In genomic region chr16:44722666-44723065, GRCm38 (mm10) we compare ENCODE assay signal across 17 mouse cellular contexts. TPM values are rescaled to one million over a fixed set of nuclear protein-coding genes. Genes with fewer than 3 reads are reported as not detected.
DNase-seq lines count a peak whose midpoint lies in the region; ATAC-seq and TF ChIP-seq lines count a peak whose summit lies in the region.
"Had no signal": no experiment of that assay in that cellular context is flagged by ENCODE, and none has a peak within 500 bp of the region (broad histone marks: within the 10 kb centered on the region; RNA-seq: fewer than 3 reads in every experiment).

No protein-coding gene starts in this region.

- WGBS in heart, embryonic 11.5 days (ENCODE audit: insufficient replicate concordance), result 65% methylated on average over 2 of the region's 2 CpGs
- WGBS in intestine, embryonic 15.5 days, result 58% methylated on average over 2 of the region's 2 CpGs
- 86% methylated on average over 2 of the region's 2 CpGs for WGBS in intestine, postnatal 0 days
- WGBS in lung, embryonic 14.5 days, result 52% methylated on average over 2 of the region's 2 CpGs

- peaks cover 4% of the 10 kb centered on the region for H3K4me1 ChIP-seq in heart, embryonic 11.5 days (ENCODE audit: control insufficient read depth, insufficient read depth, low read length)
- H3K4me1 ChIP-seq in intestine, embryonic 15.5 days (replicated peaks), result peaks cover 9% of the 10 kb centered on the region
- H3K4me1 ChIP-seq in intestine, postnatal 0 days (replicated peaks; ENCODE audit: control insufficient read depth, insufficient read depth, low read length), result peaks cover 3% of the 10 kb centered on the region
- peaks cover 9% of the 10 kb centered on the region for H3K4me1 ChIP-seq in lung, embryonic 14.5 days (ENCODE audit: insufficient read depth)

- no peak overlapping the region for H3K9ac ChIP-seq in heart, embryonic 11.5 days (ENCODE audit: low read depth, low read length)
- H3K9ac ChIP-seq in intestine, embryonic 15.5 days, result no peak overlapping the region
- no peak overlapping the region for H3K9ac ChIP-seq in intestine, postnatal 0 days (ENCODE audit: low read depth, low read length)
- no peak overlapping the region for H3K9ac ChIP-seq in lung, embryonic 14.5 days
- H3K9ac ChIP-seq: forebrain, postnatal 0 days had no signal

- H3K9me3 ChIP-seq in heart, embryonic 11.5 days (replicated peaks; ENCODE audit: control insufficient read depth, low read length), result no peaks in the 10 kb centered on the region
- H3K9me3 ChIP-seq in intestine, embryonic 15.5 days, result no peaks in the 10 kb centered on the region
- H3K9me3 ChIP-seq in intestine, postnatal 0 days (ENCODE audit: control insufficient read depth), result no peaks in the 10 kb centered on the region
- H3K9me3 ChIP-seq in lung, embryonic 14.5 days (ENCODE audit: low read depth, low read length), result no peaks in the 10 kb centered on the region

- no peak for ATAC-seq in heart, embryonic 11.5 days (replicated peaks; ENCODE audit: insufficient number of reproducible peaks, low FRiP score, low TSS enrichment)
- no peak for ATAC-seq in intestine, embryonic 15.5 days
- ATAC-seq in intestine, postnatal 0 days, result no peak
- no peak for ATAC-seq in lung, embryonic 14.5 days (ENCODE audit: insufficient read depth)
- ATAC-seq: forebrain, postnatal 0 days; hindbrain, postnatal 0 days had no signal

- DNase-seq in heart, adult 9 months (ENCODE audit: low spot score in 2 of 2), result no peak
- peak; percentile 72 for DNase-seq in lung, embryonic 14.5 days
- DNase-seq in lung, adult 18-20 months, result no peak
- DNase-seq in kidney, postnatal 14 days, result peak; percentile 58
- DNase-seq in thymus, postnatal 36 days, result no peak
- DNase-seq: cerebellum, postnatal 36 days; forebrain, postnatal 0 days; gastrocnemius, adult 2 months; heart, postnatal 14 days; lung, postnatal 4 days had no signal

- no peaks in the 10 kb centered on the region for H3K27me3 ChIP-seq in heart, embryonic 11.5 days (ENCODE audit: control insufficient read depth, insufficient read depth, low read length)
- no peaks in the 10 kb centered on the region for H3K27me3 ChIP-seq in intestine, embryonic 15.5 days (replicated peaks)
- no peaks in the 10 kb centered on the region for H3K27me3 ChIP-seq in intestine, postnatal 0 days (replicated peaks; ENCODE audit: control insufficient read depth, insufficient read depth, low read length)
- no peaks in the 10 kb centered on the region for H3K27me3 ChIP-seq in lung, embryonic 14.5 days (ENCODE audit: insufficient read depth, low read length)

- H3K4me3 ChIP-seq in heart, embryonic 11.5 days (ENCODE audit: low read depth, low read length), result no peak overlapping the region
- H3K4me3 ChIP-seq in intestine, embryonic 15.5 days (replicated peaks), result no peak overlapping the region
- no peak overlapping the region for H3K4me3 ChIP-seq in intestine, postnatal 0 days (ENCODE audit: low read depth, low read length)
- no peak overlapping the region for H3K4me3 ChIP-seq in lung, embryonic 14.5 days (ENCODE audit: low read depth, low read length)
- H3K4me3 ChIP-seq: layer of hippocampus, adult 2 months had no signal

- H3K36me3 ChIP-seq in heart, embryonic 11.5 days (ENCODE audit: control insufficient read depth, insufficient read depth, low read length), result 0 out of 2 replicates have a peak, but pooled peaks cover 3% of the 10 kb centered on the region
- H3K36me3 ChIP-seq in intestine, embryonic 15.5 days, result peaks cover 5% of the 10 kb centered on the region; the same call in 1 of the 2 replicates
- peaks cover 3% of the 10 kb centered on the region; the same call in 1 of the 2 replicates for H3K36me3 ChIP-seq in intestine, postnatal 0 days (ENCODE audit: control insufficient read depth, insufficient read depth)
- H3K36me3 ChIP-seq in lung, embryonic 14.5 days (ENCODE audit: insufficient read depth), result peaks cover 19% of the 10 kb centered on the region

- H3K27ac ChIP-seq in heart, embryonic 11.5 days (ENCODE audit: low read depth, low read length), result no peak overlapping the region
- H3K27ac ChIP-seq in intestine, embryonic 15.5 days, result 0 out of 2 replicates have a peak overlapping the region, but pooled peaks have one; percentile 7
- no peak overlapping the region for H3K27ac ChIP-seq in intestine, postnatal 0 days (ENCODE audit: low read depth, low read length)
- peak overlapping the region; percentile 67; the same call in 1 of the 2 replicates for H3K27ac ChIP-seq in lung, embryonic 14.5 days (ENCODE audit: low read depth)
- H3K27ac ChIP-seq: gastrocnemius, adult 2 months; hindbrain, postnatal 0 days; layer of hippocampus, adult 2 months had no signal

- 0 out of 2 replicates have a peak overlapping the region, but pooled peaks have one; percentile 14 for H3K4me2 ChIP-seq in heart, embryonic 11.5 days
- H3K4me2 ChIP-seq in intestine, embryonic 15.5 days (replicated peaks), result peak overlapping the region; percentile 2; the same call in 1 of the 2 replicates
- H3K4me2 ChIP-seq in intestine, postnatal 0 days (replicated peaks; ENCODE audit: low read depth), result no peak overlapping the region
- peak overlapping the region; percentile 77; the same call in 1 of the 2 replicates for H3K4me2 ChIP-seq in lung, embryonic 14.5 days
- H3K4me2 ChIP-seq: midbrain, embryonic 11.5 days had no signal

- TF ChIP-seq CTCF in intestine, postnatal 0 days (IDR thresholded peaks at IDR 0.05; ENCODE audit: low read depth), result no peak
- no peak for TF ChIP-seq CTCF in lung, embryonic 14.5 days (IDR thresholded peaks at IDR 0.05; ENCODE audit: low read depth)

RNA-seq across cellular contexts. Expression of gene Nepro, which starts 1.4 kb away (rescaled TPM):
- polyA plus RNA-seq in heart, embryonic 11.5 days (2014; fragmentation: Nextera tagmentation; extraction: Ambion mirVana), result 7.0 and 7.4 TPM in 2 replicates
- polyA plus RNA-seq in intestine, embryonic 15.5 days (2015; fragmentation: Nextera tagmentation; extraction: Ambion mirVana), result 7.6 and 8.2 TPM in 2 replicates
- polyA plus RNA-seq in intestine, postnatal 0 days (2015; fragmentation: Nextera tagmentation; extraction: Ambion mirVana), result 2.2 and 2.3 TPM in 2 replicates
- polyA plus RNA-seq in lung, embryonic 14.5 days (2014; fragmentation: Nextera tagmentation; extraction: Ambion mirVana), result 14.4 and 14.6 TPM in 2 replicates

RNA-seq across cellular contexts. Expression of gene Gtpbp8, which starts 23.5 kb away (rescaled TPM):
- polyA plus RNA-seq in heart, embryonic 11.5 days (2014; fragmentation: Nextera tagmentation; extraction: Ambion mirVana), result 22.2 and 24.8 TPM in 2 replicates
- polyA plus RNA-seq in intestine, embryonic 15.5 days (2015; fragmentation: Nextera tagmentation; extraction: Ambion mirVana), result 30.0 and 35.0 TPM in 2 replicates
- polyA plus RNA-seq in intestine, postnatal 0 days (2015; fragmentation: Nextera tagmentation; extraction: Ambion mirVana), result 21.5 and 24.5 TPM in 2 replicates
- 30.1 and 31.8 TPM in 2 replicates for polyA plus RNA-seq in lung, embryonic 14.5 days (2014; fragmentation: Nextera tagmentation; extraction: Ambion mirVana)

RNA-seq across cellular contexts. Expression of gene Cd200r1, which starts 42.9 kb away (rescaled TPM):
- 1.9 and 2.5 TPM in 2 replicates for polyA plus RNA-seq in heart, embryonic 11.5 days (2014; fragmentation: Nextera tagmentation; extraction: Ambion mirVana)
- polyA plus RNA-seq in intestine, embryonic 15.5 days (2015; fragmentation: Nextera tagmentation; extraction: Ambion mirVana), result 0.98 and 1.1 TPM in 2 replicates
- polyA plus RNA-seq in intestine, postnatal 0 days (2015; fragmentation: Nextera tagmentation; extraction: Ambion mirVana), result 0.56 and 0.69 TPM in 2 replicates
- 1.0 and 1.3 TPM in 2 replicates for polyA plus RNA-seq in lung, embryonic 14.5 days (2014; fragmentation: Nextera tagmentation; extraction: Ambion mirVana)
- polyA plus RNA-seq: testis, adult 2 months had no signal

Comparison
In these comparisons a context has a peak if more than half of its experiments do, and no peak if none do; other contexts are left out.
1. H3K27ac ChIP-seq: peak in intestine, embryonic 15.5 days (single experiment) and lung, embryonic 14.5 days (single experiment); none in heart, embryonic 11.5 days (single experiment) and intestine, postnatal 0 days (single experiment).
2. DNase-seq: peak in lung, embryonic 14.5 days (single experiment) and kidney, postnatal 14 days (single experiment); none in heart, adult 9 months (0 of 2), lung, adult 18-20 months (0 of 2) and thymus, postnatal 36 days (0 of 2).